Mouse (Mus musculus): Measurements from ENCODE around the gene Sap25. TPM values are rescaled to one million over a fixed set of nuclear protein-coding genes. Genes with fewer than 3 reads are reported as not detected.

Gene Sap25
- 100 to 1,000 TPM in 22 of 26 experiments, 10 to 100 TPM in 4; 38.5 to 287 (median 179) TPM for total RNA-seq (2018; cell fraction: chromatin; rRNA removed)
- 10 to 100 TPM in 4 of 26 experiments, 1 to 10 TPM in 16, under 1 TPM in 6; 0.51 to 14.8 (median 2.5) TPM for total RNA-seq (2018; cell fraction: cytosol; rRNA removed)
- total RNA-seq (2018; cell fraction: nucleus; rRNA removed), result 100 to 1,000 TPM in 22 of 26 experiments, 10 to 100 TPM in 4; 72.4 to 325 (median 151) TPM
- polyA plus RNA-seq (2018), result 5.2 to 25.3 TPM (median 10.5 TPM) in 3 replicates

DNA sequence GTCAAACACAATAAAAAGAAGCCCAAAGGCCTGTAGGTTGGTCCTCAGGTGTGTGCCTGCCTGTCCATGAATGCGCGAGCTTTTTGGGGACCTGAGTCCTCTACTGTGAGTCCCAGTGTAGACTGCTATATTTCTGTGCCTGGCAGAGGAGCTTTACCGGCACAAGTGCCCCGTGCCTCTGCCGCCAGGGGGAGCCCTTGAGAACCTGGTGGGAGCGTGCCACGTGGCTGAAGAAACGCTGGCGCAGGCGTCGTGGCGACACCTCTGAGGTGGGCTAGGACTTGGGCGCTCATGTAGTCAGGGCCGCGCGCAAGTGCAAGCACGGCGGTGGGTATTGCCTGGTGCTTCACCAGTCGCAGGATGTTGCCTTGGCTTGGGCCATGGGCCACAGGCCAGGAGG, at the start of gene Sap25:
Sap25 (plus strand) TSS at position 281 of the 400 bp plus-strand sequence.
- Histone ChIP-seq H3K79me2 (ENCODE audit: inconsistent target) (peaks cover 12% of the 10 kb centered on the region; the same call in 1 of the 2 replicates), H3K36me3 (ENCODE audit: inconsistent target) (peaks cover 62% of the 10 kb centered on the region), H3K4me3 (ENCODE audit: inconsistent target) (no peak within 1 kb of the TSS), H3K27ac (no peak within 1 kb of the TSS)
- WGBS (ENCODE audit: missing documents), result 81% methylated on average over 13 of the region's 19 CpGs

GRCm38 (mm10) chr5:137595921-137596320, 45.2 kb upstream of the Sap25 start:
- H3K4me3 ChIP-seq (ENCODE audit: inconsistent target), result no peak overlapping the region

GRCm38 (mm10) chr5:137596601-137597261, 44.4 kb upstream of the Sap25 start:
- Histone ChIP-seq H3K4me3 (ENCODE audit: inconsistent target) (peak overlapping the region; percentile 32), H3K79me2 (ENCODE audit: inconsistent target) (peaks cover 13% of the 10 kb centered on the region; the same call in 1 of the 2 replicates), H3K36me3 (ENCODE audit: inconsistent target) (no peaks in the 10 kb centered on the region), H3K27ac (peak overlapping the region; percentile 40)
- 28% methylated on average over 28 of the region's 30 CpGs for WGBS (ENCODE audit: missing documents)

More at GRCm38 (mm10) chr5:137595921-137596320, 45.2 kb upstream of the Sap25 start:
- Histone ChIP-seq H3K36me3 (ENCODE audit: inconsistent target) (no peaks in the 10 kb centered on the region), H3K79me2 (ENCODE audit: inconsistent target) (peaks cover 13% of the 10 kb centered on the region; the same call in 1 of the 2 replicates), H3K27ac (no peak overlapping the region)
- WGBS (ENCODE audit: missing documents), result 95% methylated on average over 7 of the region's 7 CpGs

- peaks cover 20% of the 10 kb centered on the region for H3K79me2 ChIP-seq (ENCODE audit: inconsistent target)
- H3K36me3 ChIP-seq (ENCODE audit: inconsistent target), result no peaks in the 10 kb centered on the region
- H3K27ac ChIP-seq, result no peak overlapping the region
- H3K4me3 ChIP-seq (ENCODE audit: inconsistent target), result no peak overlapping the region
- WGBS (ENCODE audit: missing documents), result 62% methylated on average over 6 of the region's 6 CpGs
Measured at GRCm38 (mm10) chr5:137597625-137598024, 43.5 kb upstream of the Sap25 start.

DNA sequence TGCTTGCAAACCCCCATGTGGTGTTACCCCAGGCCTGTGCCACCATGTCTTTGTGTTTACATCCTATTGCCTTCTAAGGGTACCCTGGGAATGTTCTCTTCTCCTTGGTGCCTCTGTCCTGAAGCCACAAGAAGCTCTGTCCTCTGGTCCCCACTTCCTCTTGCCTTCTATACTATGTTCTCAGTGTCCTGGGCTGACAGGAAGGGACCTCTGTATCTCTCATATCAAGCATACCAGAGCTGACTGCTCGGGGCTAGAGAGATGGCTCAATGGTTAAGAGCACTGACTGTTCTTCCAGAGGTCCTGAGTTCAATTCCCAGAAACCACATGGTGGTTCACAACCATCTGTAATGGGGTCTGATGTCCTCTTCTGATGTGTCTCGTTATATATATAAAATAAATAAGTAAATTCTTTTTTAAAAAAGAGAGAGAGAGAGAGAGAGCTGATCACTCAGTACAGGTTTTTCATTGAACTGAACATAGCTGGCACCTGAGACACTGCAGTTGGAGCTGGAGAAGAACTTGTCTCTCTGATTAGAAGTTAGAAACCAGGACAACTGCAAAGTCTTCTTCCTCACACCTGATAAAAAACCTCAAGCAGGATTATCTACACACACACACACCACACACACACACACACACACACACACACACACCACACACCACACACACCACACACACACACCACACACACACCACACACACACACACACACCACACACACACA, 42.9 kb upstream of the Sap25 start:
- H3K27ac ChIP-seq, result no peak overlapping the region
- whole genome bisulfite sequencing (ENCODE audit: missing documents), result 27% methylated on average over 2 of the region's 2 CpGs
- H3K36me3 ChIP-seq (ENCODE audit: inconsistent target), result no peaks in the 10 kb centered on the region
- H3K4me3 ChIP-seq (ENCODE audit: inconsistent target), result no peak overlapping the region
- H3K79me2 ChIP-seq (ENCODE audit: inconsistent target), result peaks cover 27% of the 10 kb centered on the region

GRCm38 (mm10) chr5:137599600-137599999, 41.5 kb upstream of the Sap25 start:
- Histone ChIP-seq H3K79me2 (ENCODE audit: inconsistent target) (peaks cover 33% of the 10 kb centered on the region), H3K36me3 (ENCODE audit: inconsistent target) (no peaks in the 10 kb centered on the region), H3K4me3 (ENCODE audit: inconsistent target) (peak overlapping the region; percentile 67), H3K27ac (peak overlapping the region; percentile 98)
- WGBS (ENCODE audit: missing documents), result 32% methylated on average over 9 of the region's 9 CpGs

DNA sequence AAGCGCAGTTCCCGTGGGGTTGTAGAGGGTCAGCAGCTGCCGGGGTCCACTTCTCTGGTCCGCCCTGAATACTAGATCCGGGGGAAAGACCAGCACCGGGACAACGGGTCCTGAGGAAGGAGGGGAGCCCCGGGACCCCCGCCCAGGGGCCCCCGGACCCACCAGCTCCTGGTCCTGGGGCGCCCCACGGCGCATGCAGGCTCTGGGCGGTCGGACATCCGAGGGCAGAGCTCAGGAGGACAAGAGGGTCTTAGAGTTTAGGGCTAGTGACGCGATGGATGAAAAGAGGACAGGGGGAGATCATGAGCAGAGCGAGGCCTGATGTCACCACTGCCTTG, 40.9 kb upstream of the Sap25 start:
- 2% methylated on average over 19 of the region's 19 CpGs for WGBS (ENCODE audit: missing documents)
- Histone ChIP-seq H3K36me3 (ENCODE audit: inconsistent target) (no peaks in the 10 kb centered on the region), H3K79me2 (ENCODE audit: inconsistent target) (peaks cover 33% of the 10 kb centered on the region), H3K4me3 (ENCODE audit: inconsistent target) (peak overlapping the region; percentile 67), H3K27ac (peak overlapping the region; percentile 98)

DNA sequence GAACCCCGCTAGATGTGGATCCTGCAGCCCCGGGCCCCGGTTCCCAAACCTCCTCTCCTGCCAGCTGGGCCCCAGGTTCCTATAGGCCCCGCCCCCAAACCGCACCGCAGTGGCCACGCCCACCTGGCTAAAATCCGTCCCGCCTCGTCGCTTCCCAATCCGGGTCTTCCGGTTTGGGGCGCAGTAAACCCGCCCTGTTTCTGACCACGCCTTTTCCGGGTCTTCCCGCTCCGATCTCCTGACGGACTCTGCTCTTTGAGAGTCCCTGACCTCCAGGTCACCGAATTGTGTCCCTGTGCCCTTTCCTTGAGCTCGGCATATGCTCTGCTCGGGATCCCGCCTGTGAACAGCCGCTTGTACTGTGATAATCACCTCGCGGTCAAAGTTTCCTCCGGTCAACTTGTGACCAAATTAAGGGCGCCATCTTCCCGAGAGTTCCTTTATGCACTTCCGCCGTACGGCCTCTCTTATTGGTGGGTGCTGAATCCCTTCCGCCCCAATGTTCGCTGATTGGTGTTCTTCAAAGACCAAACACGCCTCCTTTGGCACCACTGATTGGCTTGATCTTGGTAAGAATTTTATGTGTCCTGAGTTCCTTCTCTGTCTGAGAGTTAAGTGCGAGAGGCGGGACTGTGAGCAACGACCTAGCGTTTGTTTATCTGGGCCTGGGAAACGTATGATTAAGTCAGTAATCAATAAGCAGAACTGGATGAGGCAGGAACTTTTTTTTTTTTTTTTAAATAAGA, 40.3 kb upstream of the Sap25 start, which contains the start of gene Mospd3:
Mospd3 (minus strand) TSS at position 440 of the 746 bp plus-strand sequence.
- H3K4me3 ChIP-seq (ENCODE audit: inconsistent target), result peak within 1 kb of the TSS; percentile 67
- H3K79me2 ChIP-seq (ENCODE audit: inconsistent target), result peaks cover 33% of the 10 kb centered on the region
- H3K36me3 ChIP-seq (ENCODE audit: inconsistent target), result no peaks in the 10 kb centered on the region
- peak within 1 kb of the TSS; percentile 98 for H3K27ac ChIP-seq
- WGBS (ENCODE audit: missing documents), result under 1% methylated on average over 41 of the region's 41 CpGs

GRCm38 (mm10) chr5:137601365-137601729, 39.8 kb upstream of the Sap25 start:
- Histone ChIP-seq H3K27ac (peak overlapping the region; percentile 98), H3K36me3 (ENCODE audit: inconsistent target) (no peaks in the 10 kb centered on the region), H3K4me3 (ENCODE audit: inconsistent target) (peak overlapping the region; percentile 67), H3K79me2 (ENCODE audit: inconsistent target) (peaks cover 33% of the 10 kb centered on the region)
- 0% methylated on average over 22 of the region's 22 CpGs for WGBS (ENCODE audit: missing documents)

GRCm38 (mm10) chr5:137607860-137608653, 33.1 kb upstream of the Sap25 start:
- H3K4me3 ChIP-seq (ENCODE audit: inconsistent target), result no peak overlapping the region
- no peak overlapping the region for H3K27ac ChIP-seq
- WGBS (ENCODE audit: missing documents), result 83% methylated on average over 24 of the region's 26 CpGs
- no peaks in the 10 kb centered on the region for H3K36me3 ChIP-seq (ENCODE audit: inconsistent target)
- H3K79me2 ChIP-seq (ENCODE audit: inconsistent target), result peaks cover 9% of the 10 kb centered on the region; the same call in 1 of the 2 replicates

DNA sequence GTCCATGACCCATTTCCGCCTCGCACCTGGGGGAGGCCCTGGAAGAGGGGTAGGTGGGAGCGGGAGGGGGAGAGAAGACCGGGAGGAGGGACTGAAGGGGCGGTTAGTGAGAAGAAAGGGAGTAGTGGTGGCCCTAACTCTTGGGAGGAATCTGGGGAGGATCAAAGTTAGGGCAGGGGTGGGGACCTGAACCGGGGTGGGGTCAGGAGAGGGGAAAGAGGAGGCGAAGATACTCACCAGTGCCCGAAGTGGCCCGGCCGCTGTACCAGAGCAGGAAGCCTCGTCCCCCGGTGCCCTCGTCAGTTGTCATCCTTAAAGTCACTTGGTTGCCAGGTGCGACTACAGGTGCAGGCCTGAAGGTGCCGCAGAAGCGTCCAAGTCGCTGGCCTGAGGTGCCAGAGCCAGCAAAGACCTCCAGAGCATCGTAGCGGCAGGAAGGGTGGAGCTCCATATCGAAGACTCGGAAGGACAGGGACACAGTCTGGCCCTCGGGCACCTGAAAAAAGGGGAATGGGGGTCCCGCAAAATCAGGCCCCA, 32.4 kb upstream of the Sap25 start:
- no peak overlapping the region for H3K4me3 ChIP-seq (ENCODE audit: inconsistent target)
- 86% methylated on average over 16 of the region's 23 CpGs for WGBS (ENCODE audit: missing documents)
- H3K36me3 ChIP-seq (ENCODE audit: inconsistent target), result no peaks in the 10 kb centered on the region
- no peak overlapping the region for H3K27ac ChIP-seq
- peaks cover 2% of the 10 kb centered on the region; the same call in 1 of the 2 replicates for H3K79me2 ChIP-seq (ENCODE audit: inconsistent target)

- Histone ChIP-seq H3K79me2 (ENCODE audit: inconsistent target) (no peaks in the 10 kb centered on the region; the same call in 1 of the 2 replicates), H3K4me3 (ENCODE audit: inconsistent target) (no peak overlapping the region), H3K27ac (no peak overlapping the region), H3K36me3 (ENCODE audit: inconsistent target) (no peaks in the 10 kb centered on the region)
- 84% methylated on average over 3 of the region's 3 CpGs for WGBS (ENCODE audit: missing documents)
Measured at GRCm38 (mm10) chr5:137609292-137609691, 31.8 kb upstream of the Sap25 start.

DNA sequence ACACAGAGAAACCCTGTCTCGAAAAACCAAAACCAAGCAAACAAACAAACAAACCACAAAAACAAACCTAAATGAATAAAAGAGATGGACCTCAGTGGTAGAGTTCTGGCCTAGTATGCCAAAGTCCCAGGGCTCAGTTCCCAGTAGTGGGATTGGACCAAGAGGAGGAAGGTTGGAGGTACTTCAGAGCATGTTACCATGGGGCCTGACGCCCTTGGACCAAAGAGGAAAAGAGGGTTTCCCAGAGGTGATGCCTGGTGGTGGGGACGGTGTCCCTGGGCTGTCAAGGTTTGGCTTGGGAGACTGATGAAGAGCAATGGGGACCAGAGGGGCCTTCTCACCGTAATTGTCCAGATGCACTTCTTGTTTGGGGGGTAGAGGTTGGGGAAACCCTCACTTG, 31.1 kb upstream of the Sap25 start:
- Histone ChIP-seq H3K36me3 (ENCODE audit: inconsistent target) (no peaks in the 10 kb centered on the region), H3K79me2 (ENCODE audit: inconsistent target) (no peaks in the 10 kb centered on the region; the same call in 1 of the 2 replicates), H3K27ac (no peak overlapping the region), H3K4me3 (ENCODE audit: inconsistent target) (no peak overlapping the region)
- 87% methylated on average over 3 of the region's 4 CpGs for WGBS (ENCODE audit: missing documents)

Data from macrophage (primary cell).